Mouse (Mus musculus): Measurements from ENCODE around the gene Ptprg. TPM values are rescaled to one million over a fixed set of nuclear protein-coding genes. Genes with fewer than 3 reads are reported as not detected.

Gene Ptprg
- polyA plus RNA-seq, 1 experiment from 2014 or later = 55.8 TPM

DNA sequence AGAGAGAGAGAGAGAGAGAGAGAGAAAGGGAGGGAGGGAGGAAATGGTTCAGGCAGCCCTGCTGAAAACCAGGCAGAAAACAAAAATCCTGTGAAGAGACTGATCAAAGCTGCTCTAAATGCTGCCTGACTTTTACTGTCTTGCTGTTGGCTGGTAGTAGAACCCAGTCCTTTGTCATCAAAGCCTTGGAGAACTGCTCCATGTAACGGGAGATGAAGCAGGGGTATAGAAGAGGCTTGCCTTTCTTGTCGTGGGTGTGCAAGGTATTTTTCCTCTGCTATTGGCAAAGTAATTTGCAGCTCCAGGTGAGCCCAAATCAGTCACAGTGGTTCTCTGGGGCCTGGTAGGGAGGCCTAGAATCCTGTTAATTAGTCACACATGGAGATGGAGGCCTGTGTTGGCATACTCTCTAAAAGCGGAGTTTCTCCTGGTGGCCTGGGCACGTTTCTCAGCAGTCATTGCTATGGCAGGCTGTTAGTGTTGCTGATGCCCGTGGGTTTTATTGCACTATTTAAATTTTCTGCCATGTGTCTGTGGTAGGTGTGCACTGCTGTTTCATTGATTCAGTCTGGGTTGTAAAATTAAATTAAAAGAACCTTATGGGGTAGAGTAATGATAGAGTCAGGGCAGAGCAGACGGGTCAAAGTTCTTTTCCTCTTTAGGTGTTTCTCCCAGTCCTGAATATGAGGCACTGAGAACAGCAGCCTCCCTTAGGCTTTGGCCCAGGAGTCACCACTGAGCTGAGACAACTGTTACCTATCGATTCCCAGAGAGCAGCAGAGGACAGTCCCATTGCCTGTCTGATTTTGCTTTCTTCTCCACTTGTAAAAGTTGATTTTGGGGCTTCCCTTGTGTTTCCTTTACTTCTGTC, 269.7 kb downstream of the Ptprg start:
- no peak for ATAC-seq (ENCODE audit: low FRiP score)
- Histone ChIP-seq H3K4me1 (peaks cover 13% of the 10 kb centered on the region), H3K9ac (no peak overlapping the region), H3K27me3 (no peaks in the 10 kb centered on the region), H3K9me3 (replicated peaks) (no peaks in the 10 kb centered on the region), H3K4me3 (no peak overlapping the region), H3K27ac (no peak overlapping the region), H3K36me3 (no peaks in the 10 kb centered on the region), H3K4me2 (replicated peaks) (no peak overlapping the region)
- WGBS = 61% methylated on average over 7 of the region's 7 CpGs

DNA sequence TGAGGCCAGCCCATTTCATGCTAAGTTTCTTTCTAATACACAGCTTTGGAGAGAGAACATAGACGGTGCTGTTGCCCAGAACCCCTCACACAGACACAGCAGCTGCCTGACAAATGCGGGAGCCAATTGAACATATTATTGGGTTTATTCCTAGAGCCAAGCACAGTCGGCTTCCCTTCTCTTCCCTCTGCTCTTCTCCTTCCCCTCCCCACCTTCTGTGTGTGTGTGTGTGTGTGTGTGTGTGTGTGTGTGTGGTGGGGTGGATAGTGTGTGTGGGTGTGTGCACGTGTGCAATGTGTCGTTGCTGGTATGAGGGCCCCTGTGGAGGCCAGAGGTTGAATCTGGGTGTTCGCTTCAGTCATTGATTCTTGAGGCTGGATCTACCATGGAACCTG, 270.4 kb downstream of the Ptprg start:
- Histone ChIP-seq H3K27ac (no peak overlapping the region), H3K27me3 (no peaks in the 10 kb centered on the region), H3K4me1 (peaks cover 13% of the 10 kb centered on the region), H3K36me3 (no peaks in the 10 kb centered on the region), H3K4me3 (no peak overlapping the region), H3K4me2 (replicated peaks) (no peak overlapping the region), H3K9ac (no peak overlapping the region), H3K9me3 (replicated peaks) (no peaks in the 10 kb centered on the region)
- no peak for ATAC-seq (ENCODE audit: low FRiP score)
- WGBS = 77% methylated on average over 6 of the region's 6 CpGs

DNA sequence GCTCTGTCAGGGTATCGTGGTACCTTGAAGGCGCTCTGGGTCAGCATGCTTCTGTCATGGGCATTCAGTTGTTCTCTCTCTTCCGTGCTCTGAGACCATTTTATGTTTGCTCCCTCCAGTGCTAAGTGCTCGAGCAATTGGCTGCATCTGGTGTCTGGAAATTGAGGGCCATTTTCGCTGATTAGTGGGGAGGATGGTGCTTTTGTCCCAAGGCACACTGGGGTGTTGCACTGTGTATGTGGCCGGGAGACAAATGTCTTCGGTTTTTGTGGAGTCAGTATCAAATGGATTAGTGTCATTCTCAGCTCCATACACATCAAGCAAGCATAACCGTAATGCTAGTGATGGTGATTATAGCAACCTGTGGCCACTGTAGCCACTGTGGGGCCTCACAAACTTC, 271.6 kb downstream of the Ptprg start:
- no peak overlapping the region for H3K4me2 ChIP-seq (replicated peaks)
- no peak overlapping the region for H3K4me3 ChIP-seq
- H3K27me3 ChIP-seq = no peaks in the 10 kb centered on the region
- no peak for ATAC-seq (ENCODE audit: low FRiP score)
- H3K9ac ChIP-seq = no peak overlapping the region
- peaks cover 13% of the 10 kb centered on the region for H3K4me1 ChIP-seq
- no peaks in the 10 kb centered on the region for H3K9me3 ChIP-seq (replicated peaks)
- no peaks in the 10 kb centered on the region for H3K36me3 ChIP-seq
- no peak overlapping the region for H3K27ac ChIP-seq
- WGBS = 82% methylated on average over 8 of the region's 8 CpGs

DNA sequence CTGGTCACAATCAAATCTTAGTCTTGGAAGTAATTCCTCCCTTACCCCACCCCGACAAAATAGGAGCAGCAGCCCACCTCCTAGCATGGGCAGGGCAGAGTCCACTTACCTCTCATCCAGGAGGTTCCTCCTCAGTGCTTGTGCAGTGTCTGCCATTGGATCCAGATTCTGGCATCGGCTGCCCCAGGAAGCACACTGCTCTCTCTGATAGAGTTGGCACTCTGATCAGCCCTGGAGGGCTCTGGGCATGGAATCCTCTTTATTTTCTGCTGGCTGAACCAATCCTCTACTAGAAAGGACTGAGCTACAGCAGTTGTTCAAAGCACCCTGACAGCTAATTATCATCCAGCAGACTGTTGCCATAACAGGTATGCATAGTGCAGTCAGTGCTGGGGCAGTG, 272.2 kb downstream of the Ptprg start:
- no peaks in the 10 kb centered on the region for H3K9me3 ChIP-seq (replicated peaks)
- no peak overlapping the region for H3K4me3 ChIP-seq
- ATAC-seq (ENCODE audit: low FRiP score) = no peak
- H3K27me3 ChIP-seq = no peaks in the 10 kb centered on the region
- H3K4me2 ChIP-seq (replicated peaks) = no peak overlapping the region
- no peak overlapping the region for H3K9ac ChIP-seq
- no peak overlapping the region for H3K27ac ChIP-seq
- 86% methylated on average over 2 of the region's 2 CpGs for WGBS
- H3K4me1 ChIP-seq = peaks cover 13% of the 10 kb centered on the region
- H3K36me3 ChIP-seq = no peaks in the 10 kb centered on the region

DNA sequence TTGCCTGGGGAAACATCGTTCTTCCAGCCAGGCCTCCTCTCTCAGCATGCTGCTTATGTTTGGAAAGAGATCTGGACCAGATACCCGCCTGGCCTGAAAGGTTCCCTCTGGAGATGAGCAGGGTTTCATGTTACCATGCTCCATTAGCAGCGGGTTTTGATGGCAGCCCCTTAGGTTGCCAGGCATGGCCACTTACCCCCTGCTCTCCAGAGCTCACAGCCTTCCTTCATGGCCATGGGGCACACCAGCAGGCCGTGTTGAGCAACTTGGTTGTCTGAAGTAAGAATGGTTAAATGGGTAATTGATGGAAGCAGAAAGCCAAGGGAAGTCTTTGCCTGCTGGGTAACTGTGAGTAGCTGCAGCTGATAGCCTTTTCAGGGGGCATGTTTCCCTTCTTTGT, 274.8 kb downstream of the Ptprg start:
- H3K4me2 ChIP-seq (replicated peaks) = no peak overlapping the region
- WGBS = 48% methylated on average over 4 of the region's 4 CpGs
- H3K4me1 ChIP-seq = peaks cover 9% of the 10 kb centered on the region
- no peaks in the 10 kb centered on the region for H3K36me3 ChIP-seq
- no peak for ATAC-seq (ENCODE audit: low FRiP score)
- H3K27me3 ChIP-seq = no peaks in the 10 kb centered on the region
- H3K27ac ChIP-seq = no peak overlapping the region
- no peak overlapping the region for H3K9ac ChIP-seq
- no peak overlapping the region for H3K4me3 ChIP-seq
- H3K9me3 ChIP-seq (replicated peaks) = no peaks in the 10 kb centered on the region

DNA sequence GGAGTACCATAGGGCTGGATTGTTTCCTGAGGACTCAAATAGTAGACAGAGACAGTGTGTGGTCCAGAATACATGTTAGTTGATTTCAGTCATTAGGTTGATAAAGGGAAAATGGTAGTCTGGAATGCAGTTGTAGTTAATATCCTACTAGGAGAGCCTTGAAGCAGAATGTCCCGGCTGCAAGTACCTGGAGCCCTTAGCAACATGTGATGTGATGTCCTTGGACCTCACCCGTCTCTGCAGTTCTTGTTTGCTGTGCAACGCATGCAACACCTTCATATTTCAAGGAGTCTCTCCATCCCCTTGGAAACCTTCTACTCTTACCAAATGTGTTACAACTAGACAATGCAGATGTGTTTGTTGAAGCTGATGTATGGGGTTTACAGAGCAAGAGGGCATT, 280.3 kb downstream of the Ptprg start:
- H3K36me3 ChIP-seq = no peaks in the 10 kb centered on the region
- H3K4me2 ChIP-seq (replicated peaks) = no peak overlapping the region
- no peaks in the 10 kb centered on the region for H3K9me3 ChIP-seq (replicated peaks)
- H3K4me3 ChIP-seq = no peak overlapping the region
- no peak for ATAC-seq (ENCODE audit: low FRiP score)
- WGBS = 93% methylated on average over 3 of the region's 3 CpGs
- H3K27ac ChIP-seq = no peak overlapping the region
- H3K9ac ChIP-seq = no peak overlapping the region
- no peaks in the 10 kb centered on the region for H3K4me1 ChIP-seq
- no peaks in the 10 kb centered on the region for H3K27me3 ChIP-seq

DNA sequence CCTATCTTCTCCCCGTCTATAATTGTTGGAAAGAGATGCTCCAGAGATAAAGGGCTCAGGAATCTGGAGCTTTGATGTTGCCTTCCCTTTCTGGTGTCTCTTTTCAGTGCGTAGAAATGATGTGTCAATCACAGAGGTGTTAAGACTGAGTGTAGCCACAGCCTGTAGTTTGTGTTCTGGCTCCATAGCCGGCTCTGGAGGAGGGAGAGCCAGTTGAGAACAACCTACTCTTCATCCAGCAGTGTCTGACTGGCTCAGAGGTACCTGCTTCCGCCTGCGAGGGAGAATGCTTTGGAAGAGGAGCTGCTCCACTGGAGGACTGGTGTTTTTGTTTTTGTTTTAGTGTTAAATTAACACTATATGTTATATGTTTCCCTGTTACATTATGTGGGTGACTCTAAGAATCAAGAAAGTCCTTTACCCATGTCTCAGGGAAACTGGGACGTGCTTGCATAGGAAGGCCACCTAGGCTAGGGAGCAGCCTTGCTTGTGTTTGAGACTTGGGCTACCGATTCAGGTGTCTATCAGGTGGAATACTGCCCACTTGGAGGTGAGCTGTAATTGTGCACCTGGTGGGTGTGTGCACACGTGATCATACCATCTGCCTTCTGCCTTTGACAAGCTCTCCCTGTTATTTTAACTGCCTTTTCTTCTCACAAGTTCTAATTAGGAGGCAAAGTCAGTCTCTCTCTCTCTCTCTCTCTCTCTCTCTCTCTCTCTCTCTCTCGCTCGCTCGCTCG, 282.5 kb downstream of the Ptprg start:
- H3K27me3 ChIP-seq = no peaks in the 10 kb centered on the region
- no peak for ATAC-seq (ENCODE audit: low FRiP score)
- no peak overlapping the region for H3K4me2 ChIP-seq (replicated peaks)
- no peak overlapping the region for H3K9ac ChIP-seq
- WGBS = 77% methylated on average over 12 of the region's 12 CpGs
- no peak overlapping the region for H3K4me3 ChIP-seq
- H3K9me3 ChIP-seq (replicated peaks) = no peaks in the 10 kb centered on the region
- H3K36me3 ChIP-seq = no peaks in the 10 kb centered on the region
- no peaks in the 10 kb centered on the region for H3K4me1 ChIP-seq
- no peak overlapping the region for H3K27ac ChIP-seq

DNA sequence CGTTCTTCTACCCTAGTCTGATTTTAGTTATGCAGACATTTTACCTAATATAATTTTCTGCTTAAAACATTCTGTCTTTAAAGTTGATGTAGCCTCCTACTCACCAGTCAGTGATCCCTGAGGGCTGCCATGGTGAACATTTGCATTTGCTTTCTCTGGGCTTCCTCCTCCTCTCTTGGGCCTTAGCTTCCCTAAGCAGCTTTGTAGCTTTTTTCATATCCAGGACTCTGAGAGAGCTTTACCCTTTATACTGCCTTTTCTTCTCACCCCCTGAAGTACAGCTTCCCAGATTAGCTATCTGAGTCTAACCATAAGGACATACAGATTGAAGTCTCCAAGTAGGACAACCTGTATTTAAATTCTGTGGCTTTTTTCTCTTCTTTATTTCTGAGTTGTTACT, 284.4 kb downstream of the Ptprg start:
- Histone ChIP-seq H3K4me3 (no peak overlapping the region), H3K9me3 (replicated peaks) (no peaks in the 10 kb centered on the region), H3K27ac (no peak overlapping the region), H3K27me3 (no peaks in the 10 kb centered on the region), H3K4me2 (replicated peaks) (no peak overlapping the region), H3K36me3 (no peaks in the 10 kb centered on the region), H3K9ac (no peak overlapping the region), H3K4me1 (no peaks in the 10 kb centered on the region)
- WGBS = 91% methylated on average over 1 of the region's 1 CpGs
- ATAC-seq (ENCODE audit: low FRiP score) = no peak

DNA sequence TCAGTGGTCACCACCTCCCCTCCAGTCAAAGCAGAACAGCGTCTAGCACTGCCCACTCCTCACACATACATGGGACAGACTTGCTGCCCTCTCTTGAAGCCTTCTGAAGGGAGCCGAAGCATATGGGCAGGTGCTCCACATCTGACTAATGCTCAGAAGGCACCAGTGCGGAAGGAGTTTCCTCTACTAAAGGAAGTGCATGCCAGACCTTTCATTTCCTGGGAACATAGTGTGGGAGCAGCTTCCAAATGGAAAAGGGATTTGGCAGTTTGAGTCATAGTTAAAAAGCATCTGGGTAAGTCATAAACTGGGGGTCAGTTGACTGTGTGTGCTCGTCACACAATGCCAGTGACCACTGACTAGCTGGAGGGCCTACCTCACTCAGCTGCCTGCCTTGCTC, 288.3 kb downstream of the Ptprg start:
- no peak for ATAC-seq (ENCODE audit: low FRiP score)
- no peak overlapping the region for H3K4me3 ChIP-seq
- WGBS = 87% methylated on average over 4 of the region's 4 CpGs

DNA sequence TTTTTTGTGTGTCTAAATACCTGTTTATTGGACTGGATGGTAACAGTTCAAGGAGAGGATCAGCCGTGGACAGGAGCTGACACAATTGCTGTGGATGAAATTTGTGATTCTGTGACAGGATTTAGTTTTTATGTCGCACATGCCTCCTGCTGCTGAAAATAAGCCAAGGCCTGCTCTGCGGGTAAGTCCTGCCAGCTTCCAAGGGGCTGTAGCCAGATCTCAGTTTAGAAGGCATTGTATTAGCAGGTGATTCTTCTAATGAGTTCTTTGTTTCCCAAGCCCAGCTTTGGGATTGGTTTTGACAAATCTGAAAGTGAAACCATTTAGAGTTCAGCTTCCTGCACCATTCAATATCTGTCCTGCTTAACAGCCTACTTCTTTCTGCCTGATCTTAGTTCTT, 299.6 kb downstream of the Ptprg start:
- H3K4me3 ChIP-seq = no peak overlapping the region
- ATAC-seq (ENCODE audit: low FRiP score) = no peak
- WGBS = 91% methylated on average over 3 of the region's 3 CpGs
- H3K4me2 ChIP-seq (replicated peaks) = no peak overlapping the region
- H3K27me3 ChIP-seq = no peaks in the 10 kb centered on the region
- no peaks in the 10 kb centered on the region for H3K36me3 ChIP-seq
- no peak overlapping the region for H3K27ac ChIP-seq
- H3K9me3 ChIP-seq (replicated peaks) = no peaks in the 10 kb centered on the region
- peaks cover 6% of the 10 kb centered on the region; the same call in 1 of the 2 replicates for H3K4me1 ChIP-seq
- H3K9ac ChIP-seq = no peak overlapping the region

More for the DNA sequence above, 288.3 kb downstream of the Ptprg start:
- Histone ChIP-seq H3K4me1 (0 out of 2 replicates have a peak, but pooled peaks cover 2% of the 10 kb centered on the region), H3K9ac (no peak overlapping the region), H3K4me2 (replicated peaks) (no peak overlapping the region), H3K27me3 (no peaks in the 10 kb centered on the region), H3K27ac (no peak overlapping the region), H3K36me3 (no peaks in the 10 kb centered on the region), H3K9me3 (replicated peaks) (no peaks in the 10 kb centered on the region)

DNA sequence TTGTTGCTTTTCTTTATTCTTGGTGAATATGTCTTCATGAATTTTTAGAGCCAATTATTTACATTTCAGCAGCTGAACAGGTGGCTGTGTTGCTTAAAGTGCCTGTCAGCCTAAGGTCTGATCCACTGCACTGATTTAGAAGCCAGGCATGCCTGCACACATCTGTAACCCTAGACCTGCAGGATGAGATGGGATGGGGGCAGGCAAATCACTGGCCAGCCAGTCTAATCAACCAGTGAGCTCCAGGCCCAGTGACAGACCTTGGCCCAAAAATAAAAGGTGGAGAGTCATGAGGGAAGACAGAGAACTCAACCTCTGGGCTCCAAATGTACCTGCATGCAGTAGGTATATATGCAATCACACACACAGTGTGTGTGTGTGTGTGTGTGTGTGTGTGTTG, 302.2 kb downstream of the Ptprg start:
- Histone ChIP-seq H3K4me3 (no peak overlapping the region), H3K9ac (no peak overlapping the region), H3K36me3 (no peaks in the 10 kb centered on the region), H3K4me1 (peaks cover 9% of the 10 kb centered on the region; the same call in 1 of the 2 replicates), H3K27me3 (no peaks in the 10 kb centered on the region), H3K9me3 (replicated peaks) (no peaks in the 10 kb centered on the region), H3K4me2 (replicated peaks) (no peak overlapping the region), H3K27ac (no peak overlapping the region)
- no peak for ATAC-seq (ENCODE audit: low FRiP score)

DNA sequence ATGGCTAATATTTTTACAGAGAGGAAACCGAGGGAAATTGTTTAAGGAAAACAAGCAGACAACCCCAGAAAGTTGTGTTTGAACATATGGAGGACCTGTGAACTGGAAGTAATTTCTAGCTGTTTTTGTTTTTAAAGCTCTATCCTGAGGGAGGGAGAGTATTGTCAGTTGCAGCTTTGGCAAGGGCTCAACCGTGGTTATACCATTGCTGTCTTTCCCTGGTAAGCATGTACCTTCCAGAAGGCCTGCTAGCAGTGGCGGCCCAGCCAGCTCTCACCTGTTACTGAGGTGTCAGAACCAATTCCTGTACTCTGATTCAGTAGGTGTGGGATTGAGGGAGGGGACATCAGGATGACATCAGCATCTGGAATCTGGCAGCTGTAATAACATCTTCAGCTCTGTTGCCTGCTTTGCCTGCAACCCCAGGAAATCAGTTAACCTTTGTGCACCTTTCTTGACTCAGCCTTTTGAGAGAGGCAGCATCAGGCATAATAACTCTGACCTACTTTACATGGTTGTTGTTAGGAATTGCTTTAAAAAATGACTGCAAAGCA, 304.7 kb downstream of the Ptprg start:
- no peak overlapping the region for H3K4me2 ChIP-seq (replicated peaks)
- no peaks in the 10 kb centered on the region for H3K9me3 ChIP-seq (replicated peaks)
- WGBS = 61% methylated on average over 3 of the region's 3 CpGs
- peaks cover 9% of the 10 kb centered on the region; the same call in 1 of the 2 replicates for H3K4me1 ChIP-seq
- no peak overlapping the region for H3K9ac ChIP-seq
- no peak overlapping the region for H3K4me3 ChIP-seq
- no peaks in the 10 kb centered on the region for H3K27me3 ChIP-seq
- no peak overlapping the region for H3K27ac ChIP-seq
- no peak for ATAC-seq (ENCODE audit: low FRiP score)
- H3K36me3 ChIP-seq = no peaks in the 10 kb centered on the region
